Mouse (Mus musculus) CH12.LX (cell line): ENCODE results near the gene 4930469K13Rik. TPM values are rescaled to one million over a fixed set of nuclear protein-coding genes. Genes with fewer than 3 reads are reported as not detected.

Source experiments
- DNase-seq: peaks from one replicate; pipeline ENCODE4 v3.0.0-alpha.2; 2013; ENCODE audit errors: extremely low read depth
- H3K27ac ChIP-seq: 2 replicates; pipeline ENCODE4 v1.5.1; 2012; ENCODE audit warnings: low read depth, mild to moderate bottlenecking, control low read depth, moderate library complexity; ENCODE audit not compliant: insufficient read depth
- H3K27me3 ChIP-seq: replicated peaks from 2 replicates; pipeline ENCODE3; 2012; ENCODE audit warnings: inconsistent platforms
- H3K36me3 ChIP-seq, 2 experiments: replicated peaks in 1 of 2; 2 replicates each; pipeline versions ENCODE3 to v1.6.1; 2012; ENCODE audit warnings: inconsistent platforms in 1 of 2, low read length in 1 of 2, mild to moderate bottlenecking in 1 of 2, mixed read lengths in 1 of 2, moderate library complexity in 1 of 2; ENCODE audit not compliant: control insufficient read depth in 1 of 2, insufficient read depth in 1 of 2
- H3K4me1 ChIP-seq, 2 experiments: 2 replicates each; pipeline ENCODE4 v1.6.1; 2012; ENCODE audit warnings: inconsistent platforms in 1 of 2, moderate library complexity in 1 of 2; ENCODE audit not compliant: insufficient read depth in 2 of 2, control insufficient read depth in 1 of 2
- H3K4me2 ChIP-seq: 2 replicates; pipeline ENCODE4 v1.6.1; 2012; ENCODE audit warnings: low read depth, mild to moderate bottlenecking, control low read depth; ENCODE audit not compliant: poor library complexity, insufficient read depth, severe bottlenecking
- H3K4me3 ChIP-seq, 3 experiments: fragments of 150-350 bp in 1 of 3; sonication (generic) in 1 of 3; replicated peaks in 1 of 3; 2 replicates each; pipeline versions ENCODE3 to v1.5.1; 2011 to 2012; ENCODE audit warnings: low read depth in 2 of 3, low read length in 2 of 3, mild to moderate bottlenecking in 2 of 3, moderate library complexity in 2 of 3, control low read depth in 1 of 3, improper control_type of control experiment in 1 of 3, inconsistent platforms in 1 of 3, mixed read lengths in 1 of 3; ENCODE audit not compliant: poor library complexity in 1 of 3
- H3K79me2 ChIP-seq: replicated peaks from 2 replicates; pipeline ENCODE4 v1.6.1; 2012; ENCODE audit warnings: mild to moderate bottlenecking, moderate library complexity; ENCODE audit not compliant: control insufficient read depth, poor library complexity, insufficient read depth, severe bottlenecking; ENCODE audit errors: extremely low read depth
- H3K9ac ChIP-seq: 2 replicates; pipeline ENCODE4 v1.6.1; 2012; ENCODE audit warnings: low read depth, mild to moderate bottlenecking, control low read depth, moderate library complexity; ENCODE audit not compliant: insufficient read depth
- H3K9me3 ChIP-seq: replicated peaks from 2 replicates; pipeline ENCODE3; 2012; ENCODE audit warnings: low read length, inconsistent platforms, mixed read lengths
- BHLHE40 ChIP-seq: IDR thresholded peaks from 2 replicates; pipeline ENCODE4 v1.6.1; 2011; ENCODE audit warnings: mild to moderate bottlenecking, low read depth, low read length, improper control_type of control experiment
- CHD1 ChIP-seq: IDR thresholded peaks from 2 replicates; pipeline ENCODE4 v1.6.1; 2012; ENCODE audit warnings: low read depth, low read length, improper control_type of control experiment, inconsistent platforms
- CHD2 ChIP-seq: IDR thresholded peaks from 2 replicates; pipeline ENCODE4 v1.6.1; 2011; ENCODE audit warnings: low read length, improper control_type of control experiment
- CTCF ChIP-seq, 2 experiments: IDR thresholded peaks in 1 of 2; conservative IDR thresholded peaks in 1 of 2; 2 replicates each; pipeline ENCODE4 v1.5.1; 2011 to 2012; ENCODE audit warnings: low read depth in 2 of 2, low read length in 2 of 2, improper control_type of control experiment in 1 of 2, inconsistent platforms in 1 of 2, mild to moderate bottlenecking in 1 of 2, moderate library complexity in 1 of 2
- E2F4 ChIP-seq: IDR thresholded peaks from 2 replicates; pipeline ENCODE4 v1.6.1; 2011; ENCODE audit warnings: low read depth, low read length, improper control_type of control experiment; ENCODE audit not compliant: insufficient replicate concordance
- ELF1 ChIP-seq: IDR thresholded peaks from 2 replicates; pipeline ENCODE4 v1.6.1; 2014; ENCODE audit warnings: low read depth, mild to moderate bottlenecking, inconsistent platforms, low read length, improper control_type of control experiment
- EP300 ChIP-seq: IDR thresholded peaks from 2 replicates; pipeline ENCODE4 v1.6.1; 2011; ENCODE audit warnings: low read length, improper control_type of control experiment
- ETS1 ChIP-seq: conservative IDR thresholded peaks from 2 replicates; pipeline ENCODE4 v1.6.1; 2012; ENCODE audit warnings: low read depth, mild to moderate bottlenecking, inconsistent platforms, low read length, improper control_type of control experiment, moderate library complexity
- GABPA ChIP-seq: IDR thresholded peaks from 2 replicates; pipeline ENCODE4 v1.6.1; 2012; ENCODE audit warnings: low read depth, low read length, improper control_type of control experiment, inconsistent platforms; ENCODE audit not compliant: insufficient replicate concordance
- HCFC1 ChIP-seq: IDR thresholded peaks from 2 replicates; pipeline ENCODE4 v1.6.1; 2012; ENCODE audit warnings: low read depth, mild to moderate bottlenecking, inconsistent platforms, low read length, improper control_type of control experiment
- IRF4 ChIP-seq: IDR thresholded peaks from 2 replicates; pipeline ENCODE4 v1.6.1; 2014; ENCODE audit warnings: low read depth, mild to moderate bottlenecking, inconsistent platforms, low read length, improper control_type of control experiment
- JUN ChIP-seq: IDR thresholded peaks from 2 replicates; pipeline ENCODE4 v1.6.1; 2011; ENCODE audit warnings: low read depth, mild to moderate bottlenecking, low read length, improper control_type of control experiment, moderate library complexity; ENCODE audit not compliant: insufficient read depth
- JUND ChIP-seq: conservative IDR thresholded peaks from 2 replicates; pipeline ENCODE4 v1.6.1; 2011; ENCODE audit warnings: low read depth, low read length, improper control_type of control experiment
- KAT2A ChIP-seq: IDR thresholded peaks from 2 replicates; pipeline ENCODE4 v1.6.1; 2012; ENCODE audit warnings: low read length, improper control_type of control experiment, inconsistent platforms; ENCODE audit not compliant: insufficient replicate concordance
- MAFK ChIP-seq: IDR thresholded peaks from 2 replicates; pipeline ENCODE4 v1.6.1; 2011; ENCODE audit warnings: low read length, improper control_type of control experiment; ENCODE audit not compliant: insufficient replicate concordance
- MAX ChIP-seq: IDR thresholded peaks from 2 replicates; pipeline ENCODE4 v1.6.1; 2011; ENCODE audit warnings: low read length, improper control_type of control experiment
- MAZ ChIP-seq: IDR thresholded peaks from 2 replicates; pipeline ENCODE4 v1.6.1; 2012; ENCODE audit warnings: low read depth, mild to moderate bottlenecking, inconsistent platforms, low read length, improper control_type of control experiment, moderate library complexity
- MEF2A ChIP-seq: IDR thresholded peaks from 2 replicates; pipeline ENCODE4 v1.6.1; 2014; ENCODE audit warnings: low read depth, mild to moderate bottlenecking, inconsistent platforms, low read length, improper control_type of control experiment, borderline replicate concordance
- MXI1 ChIP-seq: IDR thresholded peaks from 2 replicates; pipeline ENCODE4 v1.6.1; 2011; ENCODE audit warnings: mild to moderate bottlenecking, low read depth, low read length, improper control_type of control experiment
- MYC ChIP-seq: IDR thresholded peaks from 2 replicates; pipeline ENCODE4 v1.6.1; 2011; ENCODE audit warnings: low read depth, mild to moderate bottlenecking, improper control_type of control experiment, low read length
- NELFE ChIP-seq: IDR thresholded peaks from 2 replicates; pipeline ENCODE4 v1.6.1; 2011; ENCODE audit warnings: low read depth, low read length, improper control_type of control experiment
- NRF1 ChIP-seq: IDR thresholded peaks from 2 replicates; pipeline ENCODE4 v1.6.1; 2014; ENCODE audit warnings: low read depth, mild to moderate bottlenecking, inconsistent platforms, low read length, improper control_type of control experiment, moderate library complexity
- PAX5 ChIP-seq: IDR thresholded peaks from 2 replicates; pipeline ENCODE4 v1.6.1; 2012; ENCODE audit warnings: low read length, inconsistent platforms, mixed read lengths
- POLR2A ChIP-seq: IDR thresholded peaks from 2 replicates; pipeline ENCODE4 v1.6.1; 2011; ENCODE audit warnings: low read depth, mild to moderate bottlenecking, improper control_type of control experiment, low read length
- POLR2AphosphoS2 ChIP-seq: IDR thresholded peaks from 2 replicates; pipeline ENCODE4 v1.6.1; 2011; ENCODE audit warnings: low read depth, low read length, improper control_type of control experiment
- RAD21 ChIP-seq: IDR thresholded peaks from 2 replicates; pipeline ENCODE4 v1.6.1; 2011; ENCODE audit warnings: low read depth, mild to moderate bottlenecking, low read length, improper control_type of control experiment, moderate library complexity
- RCOR1 ChIP-seq: conservative IDR thresholded peaks from 2 replicates; pipeline ENCODE4 v1.6.1; 2012; ENCODE audit warnings: low read depth, mild to moderate bottlenecking, inconsistent platforms, low read length, improper control_type of control experiment
- SIN3A ChIP-seq: IDR thresholded peaks from 2 replicates; pipeline ENCODE4 v1.6.1; 2012; ENCODE audit warnings: low read length, improper control_type of control experiment, inconsistent platforms
- SMC3 ChIP-seq: IDR thresholded peaks from 2 replicates; pipeline ENCODE4 v1.6.1; 2011; ENCODE audit warnings: low read depth, low read length, improper control_type of control experiment
- TBP ChIP-seq: conservative IDR thresholded peaks from 2 replicates; pipeline ENCODE4 v1.6.1; 2011; ENCODE audit warnings: low read depth, low read length, improper control_type of control experiment
- TCF12 ChIP-seq: IDR thresholded peaks from 2 replicates; pipeline ENCODE4 v1.6.1; 2014; ENCODE audit warnings: low read depth, mild to moderate bottlenecking, inconsistent platforms, low read length, improper control_type of control experiment
- UBTF ChIP-seq: IDR thresholded peaks from 2 replicates; pipeline ENCODE4 v1.6.1; 2012; ENCODE audit warnings: low read depth, mild to moderate bottlenecking, inconsistent platforms, low read length, improper control_type of control experiment, moderate library complexity
- USF1 ChIP-seq: IDR thresholded peaks from 2 replicates; pipeline ENCODE4 v1.6.1; 2014; ENCODE audit warnings: low read depth, mild to moderate bottlenecking, inconsistent platforms, low read length, improper control_type of control experiment
- USF2 ChIP-seq: conservative IDR thresholded peaks from 2 replicates; pipeline ENCODE4 v1.6.1; 2011; ENCODE audit warnings: low read depth, low read length, improper control_type of control experiment
- ZC3H11A ChIP-seq: IDR thresholded peaks from 2 replicates; pipeline ENCODE4 v1.6.1; 2012; ENCODE audit warnings: low read depth, mild to moderate bottlenecking, inconsistent platforms, low read length, improper control_type of control experiment
- ZKSCAN1 ChIP-seq: IDR thresholded peaks from 2 replicates; pipeline ENCODE4 v1.6.1; 2012; ENCODE audit warnings: low read depth, inconsistent platforms, low read length, improper control_type of control experiment, borderline replicate concordance
- ZMIZ1 ChIP-seq: IDR thresholded peaks from 2 replicates; pipeline ENCODE4 v1.6.1; 2012; ENCODE audit warnings: low read depth, mild to moderate bottlenecking, inconsistent platforms, low read length, improper control_type of control experiment
- ZNF384 ChIP-seq: IDR thresholded peaks from 2 replicates; pipeline ENCODE4 v1.6.1; 2012; ENCODE audit warnings: low read depth, low read length, improper control_type of control experiment, inconsistent platforms
- dilution Hi-C: fragments of 300-500 bp; cut with MboI; formaldehyde crosslinking; loops from 2 replicates; pipeline ENCODE4 v1.14.3; 2020; ENCODE audit warnings: low sequenced_read_pairs; ENCODE audit not compliant: extremely low pct_unique_long_range_greater_than_20kb, extremely low pct_ligation_motif_present
- in situ Hi-C: fragments of 300-500 bp; cut with MboI; formaldehyde crosslinking; loops from 3 replicates; pipeline ENCODE4 v1.14.3; 2019; ENCODE audit warnings: low sequenced_read_pairs, low pct_ligation_motif_present, low pct_unique_long_range_greater_than_20kb, mixed read lengths
- polyA plus RNA-seq: library from polyadenylated mRNA; unstranded; fragments of >175 nt; gene quantifications from 2 replicates; pipeline ENCODE4 v1.2.1, GENCODE M21; 2012; ENCODE audit warnings: low read depth; ENCODE audit not compliant: insufficient read length
- total RNA-seq, 2 experiments: library from RNA; depleted of rRNA; stranded (reverse); fragments of 300-350 nt in 1 of 2; fragments of >200 nt in 1 of 2; gene quantifications; 2 replicates each; pipeline ENCODE4 v1.2.3; 2012 to 2014

Gene 4930469K13Rik
- total and polyA plus RNA-seq, 3 experiments = not detected

DNA sequence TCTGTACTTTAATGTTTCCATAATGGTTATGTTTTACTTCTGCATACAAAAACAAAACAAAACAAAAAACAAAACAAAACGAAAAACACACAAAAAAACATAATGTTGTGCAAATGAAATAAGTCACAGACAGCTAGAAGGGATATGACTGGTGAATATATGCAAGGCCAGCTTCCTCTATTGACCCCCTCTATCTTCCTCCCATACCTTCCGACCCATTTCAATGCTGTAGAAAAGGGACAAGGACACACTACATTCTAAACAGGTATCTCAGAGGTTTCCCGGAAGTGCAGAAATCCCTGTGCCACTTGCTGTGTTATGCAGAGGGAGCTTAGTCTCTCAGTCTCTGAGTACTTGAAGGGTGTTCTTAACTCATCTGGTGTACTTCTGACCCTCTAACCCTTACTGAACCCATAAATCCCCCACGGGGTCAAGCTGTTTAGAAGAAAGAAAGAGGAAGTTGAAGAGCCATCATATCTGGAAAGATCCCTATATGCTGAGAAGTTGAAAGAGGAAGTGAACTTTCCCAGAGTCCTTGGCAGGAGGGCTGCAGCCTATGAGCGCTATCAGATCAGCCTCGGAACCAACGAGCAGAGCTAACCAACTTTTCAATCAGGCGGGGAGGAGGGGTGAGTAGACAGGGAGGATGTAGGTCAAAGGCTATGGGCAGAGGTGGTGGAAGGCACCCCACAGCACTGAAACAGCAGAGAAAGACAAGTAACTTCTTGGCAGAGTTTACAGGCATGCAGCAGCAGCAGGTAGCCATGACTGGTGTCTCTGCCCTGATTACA is 67.1 kb downstream of the 4930469K13Rik start:
- H3K4me1 ChIP-seq = peaks cover 47 to 63% of the 10 kb centered on the region in 2 experiments
- in situ Hi-C loops (no loop called here), dilution Hi-C loops (no loop called here)
- H3K27ac ChIP-seq = peak overlapping the region; percentile 81
- TF ChIP-seq ETS1 (peak; percentile 85), MXI1 (peak; percentile 61; the same call in 1 of the 2 replicates), PAX5 (no peak), NRF1 (0 out of 2 replicates have a peak, but pooled peaks have one; percentile 7), USF2 (no peak), MEF2A (peak; percentile 85), HCFC1 (peak; percentile 75), ELF1 (peak; percentile 87), TCF12 (peak; percentile 81; the same call in 1 of the 2 replicates), USF1 (no peak), ZC3H11A (no peak), KAT2A (0 out of 2 replicates have a peak, but pooled peaks have one; percentile 8), CHD2 (peak; percentile 86; the same call in 1 of the 2 replicates), BHLHE40 (peak; percentile 77), E2F4 (no peak), RAD21 (no peak), GABPA (no peak), UBTF (0 out of 2 replicates have a peak, but pooled peaks have one; percentile 71), EP300 (peak; percentile 97), POLR2AphosphoS2 (no peak), POLR2A (peak; percentile 75), MYC (no peak), CHD1 (peak; percentile 86; the same call in 1 of the 2 replicates), JUN (peak; percentile 60; the same call in 1 of the 2 replicates), MAZ (peak; percentile 90), MAFK (no peak; the same call in 1 of the 2 replicates), ZMIZ1 (no peak; the same call in 1 of the 2 replicates), JUND (peak; percentile 79), ZKSCAN1 (no peak), MAX (no peak; the same call in 1 of the 2 replicates), RCOR1 (peak; percentile 86; the same call in 1 of the 2 replicates), IRF4 (peak; percentile 97), SMC3 (peak; percentile 24), SIN3A (peak; percentile 66; the same call in 1 of the 2 replicates), NELFE (peak; percentile 0; the same call in 1 of the 2 replicates), ZNF384 (no peak), TBP (peak; percentile 82), CTCF (conservative IDR thresholded peaks at IDR 0.05 in 1 of 2, IDR thresholded peaks at IDR 0.05 in 1 of 2; ENCODE audit: low read depth in 2 of 2, low read length in 2 of 2) (no peak)
- H3K4me2 ChIP-seq = peak overlapping the region; percentile 77
- peak overlapping the region; percentile 67 for H3K9ac ChIP-seq
- H3K4me3 ChIP-seq = peak overlapping the region in 2 of 3 experiments; percentile 14 to 20
- H3K9me3 ChIP-seq = no peaks in the 10 kb centered on the region
- H3K36me3 ChIP-seq = no peaks in the 10 kb centered on the region
- H3K79me2 ChIP-seq = no peaks in the 10 kb centered on the region
- peak; percentile 95 for DNase-seq
- no peaks in the 10 kb centered on the region for H3K27me3 ChIP-seq
